Mouse (Mus musculus): ENCODE measurements at regions not wholly inside any gene's neighbourhood (a gene's known extent, or its start where the extent isn't known, plus 50 kb on each side); places are given as distances from the start of the nearest gene placed in this dataset.

DNA sequence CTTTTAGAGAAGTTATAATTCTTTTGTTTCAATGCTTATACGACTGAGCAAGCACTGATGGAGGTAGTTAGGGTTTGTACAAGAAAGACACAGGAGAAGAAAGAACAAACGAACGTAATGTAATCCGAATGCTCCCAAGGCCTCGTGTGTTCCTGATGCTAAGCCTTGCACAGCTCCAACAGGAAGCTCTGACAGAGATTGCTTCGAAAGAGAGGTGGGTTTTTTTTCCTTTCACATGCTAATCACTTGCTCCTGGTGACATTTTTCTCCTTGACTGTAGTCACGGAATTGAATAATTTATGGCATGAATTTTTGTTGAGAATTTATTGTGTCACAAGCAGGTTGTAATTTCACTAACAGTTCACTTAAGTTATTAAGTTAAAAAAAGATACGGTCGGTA, 150.8 kb upstream of the Psmd7 start:
- no peak overlapping the region for H3K4me3 ChIP-seq (ENCODE audit: low read depth, low read length)
- DNase-seq (ENCODE audit: low spot score) (no peak), ATAC-seq (replicated peaks; ENCODE audit: low FRiP score) (no peak)
- no peak overlapping the region for H3K4me2 ChIP-seq
- H3K27ac ChIP-seq (ENCODE audit: low read depth, low read length) = no peak overlapping the region
- no peak overlapping the region for H3K9ac ChIP-seq (ENCODE audit: low read depth, low read length)
- H3K36me3 ChIP-seq (ENCODE audit: control insufficient read depth, insufficient read depth, low read length) = no peaks in the 10 kb centered on the region
- H3K4me1 ChIP-seq (replicated peaks; ENCODE audit: control insufficient read depth, insufficient read depth, low read length) = no peaks in the 10 kb centered on the region
- H3K9me3 ChIP-seq (ENCODE audit: control insufficient read depth, low read length) = 0 out of 2 replicates have a peak, but pooled peaks cover 5% of the 10 kb centered on the region
- WGBS = 77% methylated on average over 9 of the region's 9 CpGs
- no peaks in the 10 kb centered on the region for H3K27me3 ChIP-seq (replicated peaks; ENCODE audit: control insufficient read depth, insufficient read depth, low read length)

DNA sequence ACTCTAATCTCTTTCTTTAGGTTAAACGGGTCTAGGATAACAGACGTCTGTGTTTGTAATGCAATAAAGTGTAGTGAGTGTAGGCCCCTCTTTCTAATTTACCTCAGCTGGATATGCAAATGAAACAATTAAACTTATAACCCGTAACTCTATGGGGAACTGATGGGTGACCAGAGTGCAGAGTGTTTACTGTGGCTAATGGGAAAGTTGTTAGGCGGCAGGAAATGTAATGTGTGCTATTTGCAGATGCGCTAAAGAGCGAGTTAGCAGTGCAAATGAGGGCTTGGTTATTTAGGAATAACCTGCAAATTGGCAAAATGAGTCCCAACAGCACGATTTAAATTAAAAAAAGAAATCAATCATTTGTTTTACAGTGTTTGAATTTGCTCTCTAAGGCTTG, 168.8 kb upstream of the Psmd7 start:
- ATAC-seq (replicated peaks; ENCODE audit: low FRiP score) = no peak
- H3K4me3 ChIP-seq (ENCODE audit: low read depth, low read length) = no peak overlapping the region
- 67% methylated on average over 7 of the region's 7 CpGs for WGBS

DNA sequence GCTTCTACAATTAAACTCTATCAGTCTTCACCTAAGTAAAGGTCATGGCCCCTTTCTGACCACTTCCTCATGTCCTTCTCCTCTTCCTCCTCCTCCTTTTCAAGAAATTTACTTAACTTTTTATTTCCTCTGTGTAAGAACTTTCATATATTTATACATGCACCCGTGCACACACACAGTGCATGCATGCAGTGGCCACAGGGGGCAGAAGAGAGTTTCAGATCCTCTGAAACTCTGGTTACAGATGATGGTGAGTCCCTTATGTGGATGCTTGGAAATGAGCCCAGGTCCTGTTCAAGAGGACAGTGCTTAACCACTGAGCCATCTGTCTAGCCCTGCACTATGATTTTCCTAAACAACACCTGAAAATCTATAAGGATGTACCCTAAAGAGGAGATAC, 170.4 kb upstream of the Psmd7 start:
- Histone ChIP-seq H3K4me2 (no peak overlapping the region), H3K27me3 (replicated peaks; ENCODE audit: control insufficient read depth, insufficient read depth, low read length) (no peaks in the 10 kb centered on the region), H3K4me3 (ENCODE audit: low read depth, low read length) (no peak overlapping the region), H3K9me3 (ENCODE audit: control insufficient read depth, low read length) (no peaks in the 10 kb centered on the region), H3K36me3 (ENCODE audit: control insufficient read depth, insufficient read depth, low read length) (no peaks in the 10 kb centered on the region), H3K4me1 (replicated peaks; ENCODE audit: control insufficient read depth, insufficient read depth, low read length) (no peaks in the 10 kb centered on the region), H3K9ac (ENCODE audit: low read depth, low read length) (no peak overlapping the region), H3K27ac (ENCODE audit: low read depth, low read length) (no peak overlapping the region)
- DNase-seq (ENCODE audit: low spot score) (no peak), ATAC-seq (replicated peaks; ENCODE audit: low FRiP score) (no peak)
- 59% methylated on average over 1 of the region's 1 CpGs for WGBS

More for the DNA sequence above, 168.8 kb upstream of the Psmd7 start:
- Histone ChIP-seq H3K9me3 (ENCODE audit: control insufficient read depth, low read length) (no peaks in the 10 kb centered on the region), H3K4me1 (replicated peaks; ENCODE audit: control insufficient read depth, insufficient read depth, low read length) (no peaks in the 10 kb centered on the region), H3K4me2 (no peak overlapping the region), H3K9ac (ENCODE audit: low read depth, low read length) (no peak overlapping the region), H3K27ac (ENCODE audit: low read depth, low read length) (no peak overlapping the region), H3K36me3 (ENCODE audit: control insufficient read depth, insufficient read depth, low read length) (no peaks in the 10 kb centered on the region), H3K27me3 (replicated peaks; ENCODE audit: control insufficient read depth, insufficient read depth, low read length) (no peaks in the 10 kb centered on the region)
- DNase-seq (ENCODE audit: low spot score) = no peak

DNA sequence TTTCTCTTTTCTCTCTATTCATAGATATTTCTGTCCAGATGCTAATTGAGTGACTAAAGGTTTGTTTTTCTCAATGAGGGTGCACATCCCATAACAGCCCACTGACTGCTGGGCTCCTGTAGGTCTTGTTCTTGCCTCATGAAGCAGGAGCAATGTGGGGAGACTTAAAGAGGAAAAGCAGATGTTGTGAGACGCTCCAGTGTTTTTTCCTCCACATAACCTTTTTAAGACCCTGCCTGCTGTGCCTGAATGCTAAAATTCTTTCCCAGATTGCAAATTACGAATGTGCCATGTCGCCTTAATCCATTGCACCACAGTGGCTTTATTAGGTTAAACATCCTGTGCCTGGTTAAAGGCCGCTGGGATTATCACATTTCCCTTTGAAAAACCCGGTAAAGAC, 165.5 kb upstream of the Zfhx3 start:
- no peak overlapping the region for H3K4me3 ChIP-seq (ENCODE audit: low read depth, low read length)
- no peak overlapping the region for H3K27ac ChIP-seq (ENCODE audit: low read depth, low read length)
- 20% methylated on average over 5 of the region's 5 CpGs for WGBS
- no peak overlapping the region for H3K4me2 ChIP-seq
- H3K4me1 ChIP-seq (replicated peaks; ENCODE audit: control insufficient read depth, insufficient read depth, low read length) = no peaks in the 10 kb centered on the region
- no peaks in the 10 kb centered on the region for H3K36me3 ChIP-seq (ENCODE audit: control insufficient read depth, insufficient read depth, low read length)
- H3K27me3 ChIP-seq (replicated peaks; ENCODE audit: control insufficient read depth, insufficient read depth, low read length) = no peaks in the 10 kb centered on the region
- no peaks in the 10 kb centered on the region for H3K9me3 ChIP-seq (ENCODE audit: control insufficient read depth, low read length)
- no peak overlapping the region for H3K9ac ChIP-seq (ENCODE audit: low read depth, low read length)
- ATAC-seq (replicated peaks; ENCODE audit: low FRiP score) (no peak), DNase-seq (ENCODE audit: low spot score) (no peak)

DNA sequence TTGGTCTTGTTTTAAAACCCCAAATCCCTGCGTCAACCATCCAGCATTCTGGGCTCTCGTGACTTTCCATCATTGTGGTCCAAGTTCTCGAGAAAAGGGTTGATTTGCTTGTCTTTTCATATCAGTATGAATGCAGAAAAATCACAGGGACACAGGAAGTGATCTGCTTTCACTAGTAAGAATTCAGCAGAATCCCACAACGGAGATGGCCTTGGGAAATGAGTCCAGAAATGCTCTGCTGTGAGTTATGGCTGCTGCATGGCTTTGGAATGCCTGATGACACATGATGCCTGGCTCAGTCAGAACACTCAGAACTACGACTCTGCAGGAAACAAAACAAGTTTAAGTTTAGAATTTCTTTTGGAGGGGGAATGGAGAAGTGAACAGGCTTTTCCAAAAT, 156.7 kb upstream of the Zfhx3 start:
- H3K36me3 ChIP-seq (ENCODE audit: control insufficient read depth, insufficient read depth, low read length) = no peaks in the 10 kb centered on the region
- H3K4me3 ChIP-seq (ENCODE audit: low read depth, low read length) = no peak overlapping the region
- no peak overlapping the region for H3K27ac ChIP-seq (ENCODE audit: low read depth, low read length)
- H3K9ac ChIP-seq (ENCODE audit: low read depth, low read length) = no peak overlapping the region
- H3K27me3 ChIP-seq (replicated peaks; ENCODE audit: control insufficient read depth, insufficient read depth, low read length) = no peaks in the 10 kb centered on the region
- H3K4me2 ChIP-seq = no peak overlapping the region
- no peak for ATAC-seq (replicated peaks; ENCODE audit: low FRiP score)
- 61% methylated on average over 5 of the region's 5 CpGs for WGBS
- no peaks in the 10 kb centered on the region for H3K9me3 ChIP-seq (ENCODE audit: control insufficient read depth, low read length)
- DNase-seq (ENCODE audit: low spot score) = no peak
- no peaks in the 10 kb centered on the region for H3K4me1 ChIP-seq (replicated peaks; ENCODE audit: control insufficient read depth, insufficient read depth, low read length)

DNA sequence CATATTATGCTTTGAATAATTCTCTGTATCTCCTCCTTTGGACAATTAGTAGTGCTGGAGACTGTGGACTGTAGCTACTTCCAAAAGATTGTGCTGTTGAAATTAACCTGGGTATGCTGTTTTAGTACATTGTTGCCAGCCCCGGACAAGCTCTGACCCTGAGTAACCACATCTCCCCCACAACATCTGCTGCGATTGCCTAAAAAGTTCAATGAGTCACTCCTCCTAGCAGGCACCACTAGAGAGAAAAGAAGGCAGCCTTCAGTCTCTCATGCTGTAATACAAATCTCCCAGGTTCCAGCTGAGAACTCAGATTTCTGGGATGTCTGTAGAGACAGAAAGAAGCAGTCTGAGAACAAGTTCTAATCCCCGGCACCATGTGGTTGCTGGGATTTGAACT, 150.2 kb upstream of the Zfhx3 start:
- Histone ChIP-seq H3K27ac (ENCODE audit: low read depth, low read length) (no peak overlapping the region), H3K9me3 (ENCODE audit: control insufficient read depth, low read length) (no peaks in the 10 kb centered on the region), H3K4me1 (replicated peaks; ENCODE audit: control insufficient read depth, insufficient read depth, low read length) (no peaks in the 10 kb centered on the region), H3K4me2 (no peak overlapping the region), H3K36me3 (ENCODE audit: control insufficient read depth, insufficient read depth, low read length) (no peaks in the 10 kb centered on the region), H3K27me3 (replicated peaks; ENCODE audit: control insufficient read depth, insufficient read depth, low read length) (no peaks in the 10 kb centered on the region), H3K4me3 (ENCODE audit: low read depth, low read length) (no peak overlapping the region), H3K9ac (ENCODE audit: low read depth, low read length) (no peak overlapping the region)
- no peak for DNase-seq (ENCODE audit: low spot score)
- WGBS = 88% methylated on average over 3 of the region's 3 CpGs
- no peak for ATAC-seq (replicated peaks; ENCODE audit: low FRiP score)

DNA sequence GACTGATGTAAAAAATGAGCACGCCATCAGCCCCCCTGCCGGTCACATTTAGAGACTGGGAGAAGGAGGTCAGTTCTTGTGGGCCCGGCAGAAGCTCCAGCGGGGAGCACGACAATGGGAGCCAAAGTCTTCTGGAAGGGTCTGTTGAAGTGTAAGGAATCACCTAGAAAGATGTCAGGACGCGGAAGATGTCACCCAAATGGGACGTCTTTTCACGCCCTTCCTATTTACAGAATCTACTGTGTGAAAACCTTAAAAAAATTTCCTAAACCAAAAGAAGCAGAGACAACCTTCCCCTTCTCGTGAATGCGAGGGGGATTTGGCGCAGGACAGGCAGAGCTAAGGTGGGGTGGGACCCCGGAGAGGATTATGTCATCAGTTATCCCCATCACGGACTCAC, 127.5 kb upstream of the Zfhx3 start:
- no peak for ATAC-seq (replicated peaks; ENCODE audit: low FRiP score)
- H3K27me3 ChIP-seq (replicated peaks; ENCODE audit: control insufficient read depth, insufficient read depth, low read length) = no peaks in the 10 kb centered on the region
- no peaks in the 10 kb centered on the region for H3K36me3 ChIP-seq (ENCODE audit: control insufficient read depth, insufficient read depth, low read length)
- 76% methylated on average over 14 of the region's 14 CpGs for WGBS
- no peak for DNase-seq (ENCODE audit: low spot score)
- H3K4me1 ChIP-seq (replicated peaks; ENCODE audit: control insufficient read depth, insufficient read depth, low read length) = no peaks in the 10 kb centered on the region
- no peak overlapping the region for H3K4me3 ChIP-seq (ENCODE audit: low read depth, low read length)
- H3K27ac ChIP-seq (ENCODE audit: low read depth, low read length) = no peak overlapping the region
- H3K9me3 ChIP-seq (ENCODE audit: control insufficient read depth, low read length) = no peaks in the 10 kb centered on the region
- H3K9ac ChIP-seq (ENCODE audit: low read depth, low read length) = no peak overlapping the region
- no peak overlapping the region for H3K4me2 ChIP-seq

DNA sequence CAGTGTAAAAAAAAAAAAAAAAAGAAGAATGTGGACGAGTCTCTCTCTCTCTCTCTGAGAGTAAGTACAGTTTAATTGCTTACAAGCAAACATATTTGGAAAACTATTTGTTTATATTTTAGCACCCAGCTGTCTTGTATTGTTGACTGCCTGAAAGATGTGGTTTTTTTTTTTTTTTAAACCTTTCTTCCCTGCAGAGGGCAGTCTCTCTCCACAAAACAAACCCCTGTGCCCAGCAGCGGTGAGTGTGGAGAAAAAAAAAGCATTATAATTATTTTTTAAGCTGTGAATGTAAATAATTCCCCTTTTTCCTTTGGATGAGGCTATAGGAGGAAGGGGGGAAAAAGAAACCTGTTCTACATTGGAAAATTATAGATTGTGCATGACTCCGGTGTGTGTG, 126.7 kb upstream of the Zfhx3 start:
- DNase-seq (ENCODE audit: low spot score) = no peak
- Histone ChIP-seq H3K4me2 (no peak overlapping the region), H3K4me1 (replicated peaks; ENCODE audit: control insufficient read depth, insufficient read depth, low read length) (no peaks in the 10 kb centered on the region), H3K9me3 (ENCODE audit: control insufficient read depth, low read length) (no peaks in the 10 kb centered on the region), H3K4me3 (ENCODE audit: low read depth, low read length) (no peak overlapping the region), H3K36me3 (ENCODE audit: control insufficient read depth, insufficient read depth, low read length) (no peaks in the 10 kb centered on the region), H3K9ac (ENCODE audit: low read depth, low read length) (no peak overlapping the region), H3K27me3 (replicated peaks; ENCODE audit: control insufficient read depth, insufficient read depth, low read length) (no peaks in the 10 kb centered on the region), H3K27ac (ENCODE audit: low read depth, low read length) (no peak overlapping the region)
- no peak for ATAC-seq (replicated peaks; ENCODE audit: low FRiP score)
- whole genome bisulfite sequencing = 32% methylated on average over 3 of the region's 3 CpGs

DNA sequence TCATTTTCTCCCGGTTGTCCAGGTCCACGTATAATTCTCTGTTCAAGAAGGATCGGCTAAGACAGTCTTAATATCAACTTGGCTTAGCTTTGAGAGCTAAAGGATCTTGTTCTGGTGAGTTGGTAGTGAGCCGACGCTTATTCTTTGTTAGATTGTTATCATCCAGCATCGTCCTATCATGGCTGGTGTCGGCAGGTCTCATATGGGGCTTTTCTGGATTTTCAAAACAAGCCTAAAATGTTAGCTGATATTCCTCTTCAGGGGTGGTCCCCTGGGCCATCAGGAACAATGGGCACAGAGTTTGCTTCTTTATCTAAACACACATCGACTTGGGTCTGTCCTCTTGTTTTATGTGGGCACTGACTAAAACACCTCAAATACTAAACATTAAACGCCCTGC, 124.6 kb upstream of the Zfhx3 start:
- 82% methylated on average over 9 of the region's 9 CpGs for WGBS
- Histone ChIP-seq H3K36me3 (ENCODE audit: control insufficient read depth, insufficient read depth, low read length) (no peaks in the 10 kb centered on the region), H3K9me3 (ENCODE audit: control insufficient read depth, low read length) (no peaks in the 10 kb centered on the region), H3K27ac (ENCODE audit: low read depth, low read length) (no peak overlapping the region), H3K27me3 (replicated peaks; ENCODE audit: control insufficient read depth, insufficient read depth, low read length) (no peaks in the 10 kb centered on the region), H3K4me1 (replicated peaks; ENCODE audit: control insufficient read depth, insufficient read depth, low read length) (no peaks in the 10 kb centered on the region), H3K4me2 (no peak overlapping the region), H3K9ac (ENCODE audit: low read depth, low read length) (no peak overlapping the region), H3K4me3 (ENCODE audit: low read depth, low read length) (no peak overlapping the region)
- no peak for DNase-seq (ENCODE audit: low spot score)
- no peak for ATAC-seq (replicated peaks; ENCODE audit: low FRiP score)

Measured in liver, embryonic 11.5 days (tissue).